Mouse (Mus musculus) lung, embryonic 14.5 days (tissue): ENCODE data around the gene Rrm1. TPM values are rescaled to one million over a fixed set of nuclear protein-coding genes. Genes with fewer than 3 reads are reported as not detected.

Experiments used
- ATAC-seq: fragments of 200-750 bp; cut with Nextera tagmentation; 2 replicates; pipeline ENCODE4 v1.8.0; 2017; ENCODE audit warnings: mild to moderate bottlenecking, moderate TSS enrichment, moderate library complexity; ENCODE audit not compliant: insufficient read depth
- DNase-seq: peaks from one replicate; pipeline ENCODE4 v3.0.0-alpha.2; 2015
- H3K27ac ChIP-seq: fragments of 300-500 bp; sonication (generic); 2 replicates; pipeline ENCODE4 v1.5.1; 2014; ENCODE audit warnings: low read depth, mild to moderate bottlenecking, moderate library complexity
- H3K27me3 ChIP-seq: fragments of 300-500 bp; sonication (generic); 2 replicates; pipeline ENCODE4 v1.6.1; 2014; ENCODE audit warnings: low read length, control low read depth; ENCODE audit not compliant: insufficient read depth
- H3K36me3 ChIP-seq: fragments of 300-500 bp; sonication (generic); 2 replicates; pipeline ENCODE4 v1.6.1; 2014; ENCODE audit warnings: control low read depth; ENCODE audit not compliant: insufficient read depth
- H3K4me1 ChIP-seq: fragments of 300-500 bp; sonication (generic); 2 replicates; pipeline ENCODE4 v1.6.1; 2014; ENCODE audit warnings: antibody characterized with exemption, control low read depth; ENCODE audit not compliant: insufficient read depth
- H3K4me2 ChIP-seq: fragments of 300-500 bp; sonication (generic); 2 replicates; pipeline ENCODE4 v1.6.1; 2014; ENCODE audit warnings: mild to moderate bottlenecking
- H3K4me3 ChIP-seq: fragments of 300-500 bp; sonication (generic); 2 replicates; pipeline ENCODE4 v1.5.1; 2014; ENCODE audit warnings: low read depth, low read length
- H3K9ac ChIP-seq: fragments of 300-500 bp; sonication (generic); 2 replicates; pipeline ENCODE4 v1.6.1; 2014
- H3K9me3 ChIP-seq: fragments of 300-500 bp; sonication (generic); 2 replicates; pipeline ENCODE4 v1.6.1; 2016; ENCODE audit warnings: low read depth, low read length, control low read depth
- CTCF ChIP-seq: IDR thresholded peaks from 2 replicates; pipeline ENCODE4 v1.5.1; 2016; ENCODE audit warnings: antibody characterized with exemption, low read depth
- WGBS: fragments of 180-500 bp; shearing (Covaris S2); extraction: QIAGEN DNeasy Blood & Tissue Kit; methylation state at CpG from one replicate; pipeline ENCODE4 v1.1.7; 2014; 5-methylcytosine and 5-hydroxymethylcytosine counted together
- polyA plus RNA-seq: library from polyadenylated mRNA; unstranded; fragments of >200 nt; fragmentation: Nextera tagmentation; extraction: Ambion mirVana; gene quantifications from 2 replicates; pipeline ENCODE4 v1.2.1, GENCODE M21; 2014

The Rrm1 gene
- polyA plus RNA-seq, 1 experiment from 2014 or later = 220 TPM

DNA sequence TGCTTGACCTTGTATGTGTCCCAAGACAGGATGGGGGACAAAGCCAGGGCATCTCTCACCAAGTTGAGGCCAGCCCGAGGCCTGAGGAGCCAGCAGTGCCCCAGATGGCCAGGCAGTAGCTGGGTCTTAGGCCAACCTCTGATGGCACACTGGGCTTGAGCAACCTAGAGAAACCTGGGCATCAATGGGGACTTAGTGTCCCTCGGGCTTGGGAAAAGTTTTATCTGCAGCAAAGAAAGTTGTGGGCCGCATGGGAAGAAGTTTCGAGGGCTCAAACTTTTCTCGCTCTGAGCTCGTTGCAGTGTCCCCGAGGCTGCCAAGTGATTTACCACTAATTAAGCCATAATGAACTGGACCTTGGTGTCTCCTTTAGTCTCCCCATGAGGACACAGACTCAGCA, 68.2 kb downstream of the Rrm1 start:
- no peaks in the 10 kb centered on the region for H3K36me3 ChIP-seq
- no peaks in the 10 kb centered on the region for H3K9me3 ChIP-seq
- DNase-seq (no peak), ATAC-seq (no peak)
- no peak overlapping the region for H3K9ac ChIP-seq
- no peak for TF ChIP-seq CTCF
- no peak overlapping the region for H3K27ac ChIP-seq
- H3K4me2 ChIP-seq = no peak overlapping the region
- no peaks in the 10 kb centered on the region for H3K4me1 ChIP-seq
- no peaks in the 10 kb centered on the region; the same call in 1 of the 2 replicates for H3K27me3 ChIP-seq
- no peak overlapping the region for H3K4me3 ChIP-seq
- 82% methylated on average over 7 of the region's 7 CpGs for WGBS

DNA sequence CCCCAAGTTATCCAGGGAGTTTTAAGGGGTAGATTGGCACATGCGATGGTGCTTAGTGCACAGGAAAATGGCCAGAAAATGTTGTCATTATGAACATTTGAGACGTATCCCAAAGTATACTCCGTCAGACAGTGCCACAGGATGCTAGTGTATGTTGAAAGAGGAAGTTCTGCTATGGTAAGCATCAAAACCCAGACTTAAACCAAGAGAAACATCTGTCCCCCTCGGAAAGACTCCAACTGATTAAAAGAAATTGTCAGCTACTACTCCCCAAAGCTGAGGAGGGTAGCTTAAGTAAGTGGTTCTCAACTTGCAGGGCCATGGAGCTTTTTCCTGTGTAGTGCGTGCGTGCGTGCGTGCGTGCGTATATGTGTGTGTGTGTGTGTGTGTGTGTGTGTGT, 70.4 kb downstream of the Rrm1 start:
- Histone ChIP-seq H3K4me1 (no peaks in the 10 kb centered on the region), H3K27ac (no peak overlapping the region), H3K27me3 (no peaks in the 10 kb centered on the region; the same call in 1 of the 2 replicates), H3K4me2 (no peak overlapping the region), H3K4me3 (no peak overlapping the region), H3K9me3 (no peaks in the 10 kb centered on the region), H3K9ac (no peak overlapping the region), H3K36me3 (no peaks in the 10 kb centered on the region)
- ATAC-seq = no peak
- WGBS = 85% methylated on average over 10 of the region's 10 CpGs
- TF ChIP-seq CTCF = no peak
- no peak for DNase-seq

DNA sequence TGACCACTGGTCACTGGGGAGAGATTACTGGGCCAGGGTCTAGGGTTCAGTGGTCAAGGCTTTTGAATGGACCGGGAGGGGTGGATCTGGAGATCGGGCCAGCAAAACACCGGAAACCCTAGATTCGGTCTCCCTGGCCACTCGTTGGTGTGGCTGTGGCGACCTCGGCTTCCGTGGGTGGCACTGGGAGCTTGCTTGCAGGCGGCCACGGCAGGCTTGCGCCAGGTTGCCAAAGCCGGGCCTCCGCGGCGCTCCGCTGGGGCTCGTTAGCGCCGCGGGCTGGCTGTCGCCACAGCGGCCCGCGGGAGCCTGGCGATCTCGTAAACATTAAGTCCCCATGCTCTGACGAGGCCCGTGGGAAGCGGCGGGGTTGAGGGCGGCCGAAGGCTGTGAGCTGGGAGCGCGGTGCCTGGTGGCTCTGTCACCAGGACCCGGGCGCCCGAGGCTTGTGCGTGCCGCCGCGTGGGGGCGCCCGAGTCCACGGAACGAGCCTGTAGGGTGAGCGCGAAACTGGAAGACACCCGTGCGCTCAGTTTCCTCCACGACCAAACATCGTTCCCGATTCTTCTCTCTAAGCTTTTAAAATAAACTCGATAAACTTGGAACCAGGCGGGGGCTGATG, 71.4 kb downstream of the Rrm1 start:
- ATAC-seq (peak; percentile 96), DNase-seq (peak; percentile 95)
- under 1% methylated on average over 54 of the region's 54 CpGs for WGBS
- Histone ChIP-seq H3K9ac (peak overlapping the region; percentile 64), H3K36me3 (no peaks in the 10 kb centered on the region), H3K4me1 (no peaks in the 10 kb centered on the region), H3K4me2 (peak overlapping the region; percentile 89), H3K27me3 (no peaks in the 10 kb centered on the region; the same call in 1 of the 2 replicates), H3K4me3 (peak overlapping the region; percentile 42), H3K9me3 (no peaks in the 10 kb centered on the region), H3K27ac (no peak overlapping the region)
- peak; percentile 79 for TF ChIP-seq CTCF

DNA sequence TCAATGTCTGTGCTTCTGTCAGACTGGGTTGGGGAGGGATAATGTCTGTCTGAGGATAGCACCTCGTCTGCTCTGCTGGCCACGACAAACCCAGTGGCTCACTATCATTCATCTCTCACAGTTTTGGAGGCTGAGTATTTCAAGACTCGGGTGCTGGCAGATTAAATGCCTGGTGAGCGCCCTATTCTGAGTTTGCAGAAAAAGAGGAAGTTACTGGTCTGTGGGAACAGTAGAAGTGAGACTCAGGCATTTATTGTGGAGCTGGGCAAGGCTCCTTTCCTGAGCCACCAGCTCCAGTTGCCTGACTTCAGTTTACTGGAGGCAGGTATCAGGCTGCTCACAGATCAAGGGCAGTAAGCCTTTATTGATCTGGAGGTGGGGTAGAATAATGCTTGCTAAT, 72.6 kb downstream of the Rrm1 start:
- no peak for ATAC-seq
- H3K4me2 ChIP-seq = no peak overlapping the region
- H3K4me3 ChIP-seq = no peak overlapping the region
- 37% methylated on average over 4 of the region's 4 CpGs for WGBS
- no peaks in the 10 kb centered on the region for H3K9me3 ChIP-seq
- H3K27ac ChIP-seq = no peak overlapping the region
- H3K36me3 ChIP-seq = no peaks in the 10 kb centered on the region
- no peak for TF ChIP-seq CTCF
- H3K9ac ChIP-seq = no peak overlapping the region
- no peaks in the 10 kb centered on the region; the same call in 1 of the 2 replicates for H3K27me3 ChIP-seq
- DNase-seq = no peak
- H3K4me1 ChIP-seq = no peaks in the 10 kb centered on the region

DNA sequence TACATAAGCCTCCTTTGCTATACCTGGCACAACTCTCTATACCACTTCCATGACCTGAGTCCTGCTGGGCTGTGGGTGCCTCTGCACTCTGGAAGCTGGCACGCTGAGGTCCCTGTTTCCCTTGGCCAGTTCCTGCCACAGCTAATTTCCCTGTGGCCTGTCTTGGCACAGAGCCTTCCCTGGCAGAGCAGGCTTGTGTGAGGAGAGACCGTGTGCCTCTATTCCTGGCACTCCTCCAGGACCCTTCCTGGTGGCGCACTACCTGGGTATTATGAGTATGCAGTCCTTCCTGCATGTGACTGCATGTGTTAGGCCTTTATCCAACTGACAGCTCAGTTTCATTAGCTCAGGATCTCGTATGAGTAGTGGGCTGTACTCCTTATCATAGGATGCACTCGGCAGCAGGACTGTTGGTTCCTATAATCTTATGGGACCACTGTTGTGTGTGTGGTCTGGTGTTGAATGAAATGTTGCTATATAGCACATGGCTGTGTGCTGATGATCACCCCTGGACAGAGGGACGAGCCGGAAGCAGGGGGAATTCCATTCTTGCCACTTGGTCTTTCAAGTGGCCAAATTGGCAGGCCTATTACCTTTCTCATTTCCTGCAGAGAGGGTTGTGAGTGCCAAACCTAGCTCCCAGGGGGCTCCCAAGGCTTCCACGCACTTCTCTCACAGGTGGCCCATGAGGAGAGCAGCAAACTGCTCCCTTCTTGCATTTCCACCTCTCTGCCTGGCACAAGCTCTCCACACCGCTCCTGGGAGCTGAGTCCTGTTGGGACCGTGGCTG, 75.0 kb downstream of the Rrm1 start:
- no peaks in the 10 kb centered on the region; the same call in 1 of the 2 replicates for H3K27me3 ChIP-seq
- no peaks in the 10 kb centered on the region for H3K9me3 ChIP-seq
- H3K9ac ChIP-seq = no peak overlapping the region
- H3K36me3 ChIP-seq = no peaks in the 10 kb centered on the region
- no peak overlapping the region for H3K4me3 ChIP-seq
- no peaks in the 10 kb centered on the region for H3K4me1 ChIP-seq
- ATAC-seq (no peak), DNase-seq (no peak)
- H3K27ac ChIP-seq = no peak overlapping the region
- WGBS = 56% methylated on average over 10 of the region's 10 CpGs
- H3K4me2 ChIP-seq = no peak overlapping the region
- TF ChIP-seq CTCF = no peak

DNA sequence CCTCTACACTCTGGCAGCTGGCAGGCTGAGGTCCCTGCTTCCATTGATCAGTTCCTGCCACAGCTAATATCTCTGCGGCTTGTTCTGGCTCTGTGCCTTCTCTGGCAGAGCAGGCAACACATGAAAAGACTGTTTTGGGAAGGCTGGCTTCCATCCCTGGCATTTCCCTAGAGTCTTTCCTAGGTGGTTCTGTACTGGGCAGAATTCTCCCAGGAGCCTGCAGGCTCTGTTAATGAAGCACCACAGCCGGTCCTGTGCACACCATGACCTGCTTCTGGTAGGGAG, 75.5 kb downstream of the Rrm1 start:
- Histone ChIP-seq H3K4me1 (no peaks in the 10 kb centered on the region), H3K36me3 (no peaks in the 10 kb centered on the region), H3K4me3 (no peak overlapping the region), H3K9me3 (no peaks in the 10 kb centered on the region), H3K27ac (no peak overlapping the region), H3K9ac (no peak overlapping the region), H3K4me2 (no peak overlapping the region), H3K27me3 (no peaks in the 10 kb centered on the region; the same call in 1 of the 2 replicates)
- ATAC-seq = no peak
- no peak for TF ChIP-seq CTCF
- no peak for DNase-seq
- 64% methylated on average over 2 of the region's 2 CpGs for WGBS

Other genes with a start within 250 kb of the Rrm1 start
- 50.2 and 50.7 TPM in 2 replicates for gene Nup98, start 231.5 kb upstream of the Rrm1 start, polyA plus RNA-seq
- gene Pgap2, start 231.5 kb upstream of the Rrm1 start, polyA plus RNA-seq = 77.9 and 80.4 TPM in 2 replicates
- gene Rhog, start 185.6 kb upstream of the Rrm1 start, polyA plus RNA-seq = 68.4 and 71.9 TPM in 2 replicates
- gene Stim1, start 173.9 kb upstream of the Rrm1 start, polyA plus RNA-seq = 15.9 and 16.3 TPM in 2 replicates
- 0.37 and 0.45 TPM in 2 replicates for gene Olfr543, start 40.0 kb downstream of the Rrm1 start, polyA plus RNA-seq
- 0.11 TPM in 2 replicates for gene Olfr544, start 46.6 kb downstream of the Rrm1 start, polyA plus RNA-seq
- gene Olfr545, start 57.9 kb downstream of the Rrm1 start, polyA plus RNA-seq = not detected in 2 replicates
- not detected in 2 replicates for gene Olfr547, start 93.1 kb downstream of the Rrm1 start, polyA plus RNA-seq
- not detected in 2 replicates for gene Olfr548-ps1, start 99.2 kb downstream of the Rrm1 start, polyA plus RNA-seq
- not detected in 2 replicates for gene Olfr549, start 108.2 kb downstream of the Rrm1 start, polyA plus RNA-seq
- 0.36 and 0.62 TPM in 2 replicates for gene Trim21, start 123.8 kb downstream of the Rrm1 start, polyA plus RNA-seq
- gene Olfr550, start 129.7 kb downstream of the Rrm1 start, polyA plus RNA-seq = not detected in 2 replicates
- gene Olfr551, start 150.2 kb downstream of the Rrm1 start, polyA plus RNA-seq = not detected in 2 replicates
- not detected in 2 replicates for gene Olfr552, start 156.1 kb downstream of the Rrm1 start, polyA plus RNA-seq
- not detected in 2 replicates for gene Olfr553, start 176.5 kb downstream of the Rrm1 start, polyA plus RNA-seq
- gene Olfr554, start 196.7 kb downstream of the Rrm1 start, polyA plus RNA-seq = not detected in 2 replicates
- gene Olfr555, start 217.1 kb downstream of the Rrm1 start, polyA plus RNA-seq = not detected in 2 replicates
- gene Olfr556, start 223.2 kb downstream of the Rrm1 start, polyA plus RNA-seq = not detected in 2 replicates
- gene Trim68, start 245.6 kb downstream of the Rrm1 start, polyA plus RNA-seq = 13.7 and 16.1 TPM in 2 replicates